Mouse (Mus musculus) left cerebral cortex, adult 8-10 months (tissue): ENCODE results near the gene Tmem82. TPM values are rescaled to one million over a fixed set of nuclear protein-coding genes. Genes with fewer than 3 reads are reported as not detected.
"Not testable (repeated sequence)": the region's sequence is repeated elsewhere in the genome, so short reads cannot be mapped to it uniquely, and the experiment has no call there.

Source experiments
- DNase-seq, 2 experiments: peaks; one replicate each; pipeline ENCODE4 v3.0.0; 2022; ENCODE audit warnings: low spot score in 2 of 2
- total RNA-seq, 4 experiments: library from RNA; stranded (reverse); gene quantifications; 2 replicates each; pipeline ENCODE4 v1.2.4; 2022

The Tmem82 gene
- total RNA-seq, 4 experiments from 2014 or later: 0.43 to 1.1 (median 0.51) TPM

DNA sequence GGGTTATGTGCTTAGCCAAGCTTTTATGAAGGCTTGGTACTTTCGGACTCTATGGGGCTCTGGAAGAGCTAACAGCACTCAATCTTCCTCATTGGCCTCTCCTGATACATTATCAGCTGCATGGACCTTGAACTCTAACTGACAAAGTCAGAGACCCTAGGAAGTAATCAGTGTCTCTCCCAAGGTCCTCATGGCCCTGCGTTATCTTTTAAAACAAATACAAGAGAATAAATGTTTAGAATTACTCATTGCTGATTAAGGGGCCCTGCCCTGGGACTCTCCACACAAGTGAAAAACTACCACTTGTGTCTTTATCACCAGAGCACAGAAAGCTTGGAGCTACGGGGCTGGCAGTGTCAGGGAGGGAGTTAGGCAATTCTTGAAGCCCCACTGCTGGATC lies 39.6 kb downstream of the Tmem82 start:
- no peak for DNase-seq

DNA sequence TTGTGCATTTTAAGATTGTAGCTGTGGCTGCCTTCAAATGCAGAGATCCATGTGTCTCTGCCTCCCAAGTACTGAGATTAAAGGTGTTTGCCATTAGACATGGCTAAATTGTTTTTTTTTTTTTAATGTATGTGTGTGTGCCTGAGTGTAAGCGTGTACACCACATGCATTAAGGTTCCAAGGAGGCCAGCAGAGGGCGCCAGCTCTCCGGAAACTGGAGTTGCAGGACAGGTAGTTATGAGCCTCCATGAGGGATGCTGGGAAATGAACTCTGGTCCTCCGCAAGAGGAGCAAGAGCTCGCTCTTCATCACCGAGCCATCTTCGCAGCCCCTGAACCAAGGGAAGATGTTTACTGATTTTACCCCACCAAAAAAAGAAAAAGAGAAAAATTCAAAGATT lies 41.6 kb downstream of the Tmem82 start:
- DNase-seq: no peak

GRCm38 (mm10) chr4:141576404-141576803 lies 42.0 kb downstream of the Tmem82 start:
- no peak for DNase-seq

DNA sequence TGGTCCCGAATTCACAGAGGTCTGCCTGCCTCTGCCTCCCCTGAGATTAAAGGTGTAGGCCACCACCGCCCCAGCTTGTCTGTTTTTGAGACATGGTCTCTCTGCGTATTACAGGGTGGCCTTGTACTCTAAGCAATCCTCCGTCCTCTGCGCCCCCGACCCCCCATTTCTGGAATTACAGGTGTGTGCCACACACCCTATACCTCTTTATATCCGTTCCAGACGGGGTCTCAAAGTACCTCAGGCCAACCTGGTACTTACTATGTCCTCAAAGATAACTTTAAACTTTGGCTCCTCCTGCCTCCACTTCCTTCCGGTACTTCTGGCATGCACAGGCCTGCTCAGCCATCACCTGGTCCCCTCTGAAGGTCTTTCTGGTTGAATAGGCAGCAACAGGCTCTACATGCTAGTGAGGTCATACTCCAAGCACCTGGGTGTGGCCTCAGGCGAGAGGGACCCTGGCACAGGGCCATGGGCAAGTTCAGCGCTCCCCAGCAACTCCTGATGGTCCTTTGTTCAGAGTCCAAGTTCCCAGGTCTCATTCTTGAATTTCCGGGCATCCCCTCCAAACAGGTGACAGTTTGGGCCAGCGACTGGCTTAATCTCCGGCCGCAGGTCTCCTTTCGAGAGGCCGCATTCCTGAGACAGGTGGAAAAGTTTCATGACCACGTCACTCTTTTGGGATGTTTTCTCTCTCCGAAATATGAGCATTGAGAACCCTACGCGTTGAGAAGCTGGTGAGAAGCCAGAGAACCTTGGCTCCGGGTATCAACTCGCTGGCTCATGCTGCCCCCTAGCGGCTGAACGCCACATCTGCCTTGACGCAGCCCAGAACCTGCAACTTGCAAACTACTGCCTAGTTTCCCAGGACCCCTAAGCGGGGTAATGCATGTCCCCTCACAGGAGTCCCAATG lies 43.4 kb downstream of the Tmem82 start:
- DNase-seq: peak; percentile 29 to 56

GRCm38 (mm10) chr4:141573359-141573966 lies 45.0 kb downstream of the Tmem82 start:
- DNase-seq: no peak

- no peak for DNase-seq
Observed at GRCm38 (mm10) chr4:141572668-141573358, 45.6 kb downstream of the Tmem82 start.

- no peak for DNase-seq
Observed at GRCm38 (mm10) chr4:141571934-141572333, 46.5 kb downstream of the Tmem82 start.

- no peak for DNase-seq
Observed at GRCm38 (mm10) chr4:141571337-141571739, 47.1 kb downstream of the Tmem82 start.

GRCm38 (mm10) chr4:141570821-141571220 lies 47.6 kb downstream of the Tmem82 start:
- no peak for DNase-seq

- no peak for DNase-seq
Observed at GRCm38 (mm10) chr4:141570004-141570403, 48.4 kb downstream of the Tmem82 start.

- DNase-seq: no peak
Observed at GRCm38 (mm10) chr4:141568966-141569365, 49.5 kb downstream of the Tmem82 start.

- not testable (repeated sequence) for DNase-seq
Observed at GRCm38 (mm10) chr4:141567174-141567573, 51.3 kb downstream of the Tmem82 start.

DNA sequence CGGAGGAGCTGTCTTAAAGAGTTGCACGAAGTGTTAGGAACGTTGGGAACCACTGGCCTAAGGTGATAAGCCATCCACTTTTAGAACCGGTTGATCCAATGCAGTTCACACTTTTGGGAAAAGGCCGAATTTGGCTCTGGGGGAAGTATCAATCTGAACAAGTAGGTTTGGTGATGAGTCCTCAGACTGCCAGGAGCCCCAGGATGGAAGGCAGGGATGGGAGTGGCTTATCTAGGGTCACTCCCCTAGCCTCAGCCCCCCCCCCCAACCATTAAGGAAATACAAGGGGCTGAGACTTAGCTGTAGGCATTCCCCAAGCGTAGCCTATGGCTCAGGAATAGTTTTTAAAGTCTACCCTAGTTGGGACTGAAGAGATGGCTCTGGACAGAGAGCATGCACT lies 52.2 kb downstream of the Tmem82 start:
- no peak for DNase-seq

DNA sequence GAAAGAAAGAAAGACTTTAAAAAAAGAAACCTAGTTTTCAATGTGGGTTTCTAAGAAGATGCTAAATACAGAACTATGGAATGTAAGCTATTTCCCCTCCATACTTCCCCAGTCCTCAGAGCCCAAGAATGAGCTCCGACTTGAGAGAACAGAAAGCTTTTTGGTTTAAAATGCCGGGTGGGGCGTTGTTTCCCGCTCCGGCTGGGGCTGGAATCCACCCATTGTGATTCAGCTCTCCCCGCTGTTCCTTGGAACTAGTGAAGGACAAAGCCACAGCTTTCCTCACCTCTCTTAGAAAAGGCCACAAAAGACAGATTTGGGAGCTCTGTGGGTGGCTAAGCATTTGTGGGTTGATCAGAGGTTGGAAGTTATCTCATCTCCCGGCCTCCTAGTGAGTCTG lies 53.1 kb downstream of the Tmem82 start:
- DNase-seq: no peak

DNA sequence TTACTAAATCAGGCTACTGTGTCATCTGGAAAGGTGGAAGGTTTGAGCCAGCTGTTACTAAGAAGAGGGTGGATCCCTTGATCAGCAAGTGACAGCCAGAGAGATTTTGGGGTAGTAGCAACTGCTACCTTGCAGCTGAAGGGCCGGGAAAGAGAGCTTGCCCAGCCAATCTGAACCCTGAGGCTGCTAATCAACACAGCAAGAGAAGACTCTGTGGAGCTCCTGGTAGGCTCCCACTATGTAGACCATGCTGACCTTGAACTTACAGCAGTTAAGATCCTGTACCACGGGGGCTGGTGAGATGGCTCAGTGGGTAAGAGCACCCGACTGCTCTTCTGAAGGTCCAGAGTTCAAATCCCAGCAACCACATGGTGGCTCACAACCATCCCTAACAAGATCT lies 53.8 kb downstream of the Tmem82 start:
- no peak for DNase-seq

DNA sequence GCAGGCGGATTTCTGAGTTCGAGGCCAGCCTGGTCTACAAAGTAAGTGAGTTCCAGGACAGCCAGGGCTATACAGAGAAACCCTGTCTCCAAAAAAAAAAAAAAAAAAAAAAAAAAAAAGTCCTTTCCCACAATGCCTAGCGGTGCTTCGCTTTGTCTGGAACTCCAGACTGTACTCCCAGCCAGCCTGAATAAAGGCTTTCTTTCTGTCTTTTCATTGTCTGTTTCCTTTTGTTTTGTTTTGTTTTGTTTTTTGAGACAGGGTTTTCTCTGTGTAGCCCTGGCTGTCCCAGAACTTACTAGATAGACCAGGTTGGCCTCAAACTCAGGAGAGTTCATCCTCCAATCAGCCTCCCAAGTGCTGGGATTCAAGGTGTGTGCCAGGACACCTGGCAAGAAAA lies 54.2 kb downstream of the Tmem82 start:
- DNase-seq: no peak

Other genes starting within 250 kb of the Tmem82 start
- 1 to 10 TPM in 1 of 4 experiments, under 1 TPM in 1, not detected in 2; 0.39 to 1.8 TPM for gene Clcnka, start 219.9 kb downstream of the Tmem82 start, total RNA-seq
- under 1 TPM in 1 of 4 experiments, not detected in 3; 0.74 TPM for gene Clcnkb, start 202.6 kb downstream of the Tmem82 start, total RNA-seq
- gene Hspb7, start 197.9 kb downstream of the Tmem82 start, total RNA-seq: under 1 TPM; 0.30 to 0.97 (median 0.73) TPM
- gene Srarp, start 182.5 kb downstream of the Tmem82 start, total RNA-seq: 1 to 10 TPM; 2.8 to 4.9 (median 3.0) TPM
- gene Zbtb17, start 174.0 kb downstream of the Tmem82 start, total RNA-seq: 10 to 100 TPM; 36.7 to 42.0 (median 38.0) TPM
- 10 to 100 TPM; 57.2 to 66.6 (median 62.1) TPM for gene Spen, start 80.0 kb downstream of the Tmem82 start, total RNA-seq
- 1 to 10 TPM; 1.3 to 3.0 (median 2.1) TPM for gene Fblim1, start 12.5 kb downstream of the Tmem82 start, total RNA-seq
- gene Slc25a34, start 5.2 kb upstream of the Tmem82 start, total RNA-seq: 1 to 10 TPM; 3.7 to 4.8 (median 4.2) TPM
- gene Plekhm2, start 46.3 kb upstream of the Tmem82 start, total RNA-seq: 100 to 1,000 TPM; 103 to 120 (median 107) TPM
- 1 to 10 TPM in 3 of 4 experiments, not detected in 1; 2.3 to 2.6 (median 2.3) TPM for gene Rsc1a1, start 67.0 kb upstream of the Tmem82 start, total RNA-seq
- 10 to 100 TPM; 40.6 to 44.3 (median 42.9) TPM for gene Ddi2, start 104.8 kb upstream of the Tmem82 start, total RNA-seq
- gene Agmat, start 128.0 kb upstream of the Tmem82 start, total RNA-seq: 1 to 10 TPM; 1.2 to 3.1 (median 1.8) TPM
- 10 to 100 TPM; 42.6 to 43.8 (median 42.8) TPM for gene Dnajc16, start 172.3 kb upstream of the Tmem82 start, total RNA-seq
- gene Casp9, start 175.0 kb upstream of the Tmem82 start, total RNA-seq: 10 to 100 TPM; 23.3 to 30.5 (median 25.5) TPM
- gene Cela2a, start 207.5 kb upstream of the Tmem82 start, total RNA-seq: not detected
- gene Ctrc, start 227.7 kb upstream of the Tmem82 start, total RNA-seq: not detected